Mouse (Mus musculus) G1E (cell line): ENCODE results near the gene Ahnak. TPM values are rescaled to one million over a fixed set of nuclear protein-coding genes. Genes with fewer than 3 reads are reported as not detected.

Experiments used
- ATAC-seq: 2 replicates; pipeline ENCODE4 v1.8.0; 2016; ENCODE audit warnings: mild to moderate bottlenecking; ENCODE audit not compliant: insufficient number of reproducible peaks, poor library complexity, low FRiP score, severe bottlenecking; ENCODE audit errors: extremely low read depth
- DNase-seq: peaks from one replicate; pipeline ENCODE4 v3.0.0; 2012; ENCODE audit warnings: low spot score
- H3K27me3 ChIP-seq: 2 replicates; pipeline ENCODE4 v1.6.1; 2012; ENCODE audit warnings: mild to moderate bottlenecking, low read length, inconsistent platforms; ENCODE audit not compliant: insufficient read depth
- H3K36me3 ChIP-seq: replicated peaks from 2 replicates; pipeline ENCODE3; 2012; ENCODE audit warnings: mild to moderate bottlenecking, inconsistent platforms
- H3K4me1 ChIP-seq: 2 replicates; pipeline ENCODE4 v1.6.1; 2012; ENCODE audit warnings: low read depth, low read length, inconsistent platforms, mixed read lengths; ENCODE audit not compliant: insufficient read depth
- H3K4me3 ChIP-seq: 2 replicates; pipeline ENCODE4 v1.5.1; 2012; ENCODE audit warnings: low read depth, mild to moderate bottlenecking, inconsistent platforms, low read length, moderate library complexity, mixed read lengths
- H3K9me3 ChIP-seq: replicated peaks from 2 replicates; pipeline ENCODE4 v1.6.1; 2012; ENCODE audit warnings: inconsistent platforms
- CTCF ChIP-seq: IDR thresholded peaks from 2 replicates; pipeline ENCODE4 v1.5.1; 2012; ENCODE audit warnings: low read depth, low read length, inconsistent platforms, mixed read lengths
- GATA1 ChIP-seq: IDR thresholded peaks from 2 replicates; pipeline ENCODE4 v1.6.1; 2012; ENCODE audit warnings: borderline replicate concordance, low read length, inconsistent platforms, mixed read lengths
- GATA2 ChIP-seq: IDR thresholded peaks from 2 replicates; pipeline ENCODE4 v1.6.1; 2012; ENCODE audit warnings: low read depth, low read length, inconsistent platforms, borderline replicate concordance
- POLR2AphosphoS5 ChIP-seq: IDR thresholded peaks from 2 replicates; pipeline ENCODE4 v1.6.1; 2012; ENCODE audit warnings: low read depth, low read length, inconsistent platforms; ENCODE audit not compliant: insufficient replicate concordance
- TAL1 ChIP-seq: conservative IDR thresholded peaks from 2 replicates; pipeline ENCODE4 v1.6.1; 2012; ENCODE audit warnings: low read depth, low read length, inconsistent platforms, mixed read lengths
- polyA plus RNA-seq: library from polyadenylated mRNA; stranded (reverse); fragments of >175 nt; gene quantifications from 2 replicates; pipeline ENCODE4 v1.2.3, GENCODE M21; 2012
- total RNA-seq, 2 experiments: library from RNA; stranded (forward) in 1 of 2; stranded (reverse) in 1 of 2; fragments of 200-1000 nt in 1 of 2; fragments of >200 nt in 1 of 2; fragmentation: Nextera tagmentation in 1 of 2; gene quantifications; 2 replicates each; pipeline ENCODE4 v1.2.3; 2014 to 2017

Gene Ahnak
- total and polyA plus RNA-seq, 3 experiments: 10.4 to 124 (median 27.8) TPM

- no peak for DNase-seq
- Histone ChIP-seq H3K36me3 (no peaks in the 10 kb centered on the region), H3K4me3 (no peak overlapping the region), H3K27me3 (no peaks in the 10 kb centered on the region; the same call in 1 of the 2 replicates), H3K4me1 (peaks cover 59% of the 10 kb centered on the region), H3K9me3 (no peaks in the 10 kb centered on the region)
- TF ChIP-seq GATA2 (no peak), TAL1 (no peak), CTCF (no peak), POLR2AphosphoS5 (no peak), GATA1 (no peak)
- no peak for ATAC-seq
Measured at GRCm38 (mm10) chr19:9067292-9067691, 78.2 kb downstream of the Ahnak start.

- DNase-seq (no peak), ATAC-seq (no peak)
- Histone ChIP-seq H3K36me3 (no peaks in the 10 kb centered on the region), H3K9me3 (no peaks in the 10 kb centered on the region), H3K4me1 (peaks cover 49% of the 10 kb centered on the region), H3K4me3 (no peak overlapping the region), H3K27me3 (no peaks in the 10 kb centered on the region; the same call in 1 of the 2 replicates)
- no peak for TF ChIP-seq GATA1
- no peak for TF ChIP-seq GATA2
- TF ChIP-seq CTCF: no peak
- no peak for TF ChIP-seq TAL1
- no peak for TF ChIP-seq POLR2AphosphoS5
Measured at GRCm38 (mm10) chr19:9069687-9070307, 80.7 kb downstream of the Ahnak start.

GRCm38 (mm10) chr19:9070316-9070715 lies 81.2 kb downstream of the Ahnak start:
- H3K4me3 ChIP-seq: no peak overlapping the region
- H3K4me1 ChIP-seq: peaks cover 50% of the 10 kb centered on the region
- no peak for DNase-seq
- TF ChIP-seq CTCF (no peak), TAL1 (no peak), GATA2 (no peak), POLR2AphosphoS5 (no peak), GATA1 (no peak)
- H3K36me3 ChIP-seq: no peaks in the 10 kb centered on the region
- ATAC-seq: no peak
- no peaks in the 10 kb centered on the region for H3K9me3 ChIP-seq
- no peaks in the 10 kb centered on the region; the same call in 1 of the 2 replicates for H3K27me3 ChIP-seq

- Histone ChIP-seq H3K9me3 (no peaks in the 10 kb centered on the region), H3K36me3 (no peaks in the 10 kb centered on the region), H3K4me3 (no peak overlapping the region), H3K4me1 (peaks cover 45% of the 10 kb centered on the region), H3K27me3 (no peaks in the 10 kb centered on the region; the same call in 1 of the 2 replicates)
- ATAC-seq (no peak), DNase-seq (no peak)
- TF ChIP-seq GATA2 (no peak), CTCF (no peak), GATA1 (no peak), TAL1 (no peak), POLR2AphosphoS5 (no peak)
Measured at GRCm38 (mm10) chr19:9071456-9072156, 82.5 kb downstream of the Ahnak start.

GRCm38 (mm10) chr19:9072157-9072530 lies 83.1 kb downstream of the Ahnak start:
- H3K4me3 ChIP-seq: no peak overlapping the region
- H3K9me3 ChIP-seq: no peaks in the 10 kb centered on the region
- no peak for DNase-seq
- ATAC-seq: no peak
- no peaks in the 10 kb centered on the region for H3K36me3 ChIP-seq
- H3K27me3 ChIP-seq: no peaks in the 10 kb centered on the region; the same call in 1 of the 2 replicates
- H3K4me1 ChIP-seq: peaks cover 42% of the 10 kb centered on the region
- TF ChIP-seq CTCF (no peak), GATA1 (no peak), GATA2 (no peak), POLR2AphosphoS5 (no peak), TAL1 (no peak)

GRCm38 (mm10) chr19:9073776-9074411 lies 84.8 kb downstream of the Ahnak start:
- Histone ChIP-seq H3K9me3 (no peaks in the 10 kb centered on the region), H3K36me3 (no peaks in the 10 kb centered on the region), H3K27me3 (no peaks in the 10 kb centered on the region; the same call in 1 of the 2 replicates), H3K4me1 (peaks cover 37% of the 10 kb centered on the region), H3K4me3 (no peak overlapping the region)
- no peak for TF ChIP-seq GATA1
- no peak for TF ChIP-seq GATA2
- no peak for TF ChIP-seq CTCF
- no peak for TF ChIP-seq TAL1
- no peak for TF ChIP-seq POLR2AphosphoS5
- no peak for DNase-seq
- ATAC-seq: no peak
